Mouse (Mus musculus): ENCODE data around the gene Dmwd.
A peak's percentile ranks its signal among the peaks of the same experiment; 100 is the strongest.

Dmwd gene

DNA sequence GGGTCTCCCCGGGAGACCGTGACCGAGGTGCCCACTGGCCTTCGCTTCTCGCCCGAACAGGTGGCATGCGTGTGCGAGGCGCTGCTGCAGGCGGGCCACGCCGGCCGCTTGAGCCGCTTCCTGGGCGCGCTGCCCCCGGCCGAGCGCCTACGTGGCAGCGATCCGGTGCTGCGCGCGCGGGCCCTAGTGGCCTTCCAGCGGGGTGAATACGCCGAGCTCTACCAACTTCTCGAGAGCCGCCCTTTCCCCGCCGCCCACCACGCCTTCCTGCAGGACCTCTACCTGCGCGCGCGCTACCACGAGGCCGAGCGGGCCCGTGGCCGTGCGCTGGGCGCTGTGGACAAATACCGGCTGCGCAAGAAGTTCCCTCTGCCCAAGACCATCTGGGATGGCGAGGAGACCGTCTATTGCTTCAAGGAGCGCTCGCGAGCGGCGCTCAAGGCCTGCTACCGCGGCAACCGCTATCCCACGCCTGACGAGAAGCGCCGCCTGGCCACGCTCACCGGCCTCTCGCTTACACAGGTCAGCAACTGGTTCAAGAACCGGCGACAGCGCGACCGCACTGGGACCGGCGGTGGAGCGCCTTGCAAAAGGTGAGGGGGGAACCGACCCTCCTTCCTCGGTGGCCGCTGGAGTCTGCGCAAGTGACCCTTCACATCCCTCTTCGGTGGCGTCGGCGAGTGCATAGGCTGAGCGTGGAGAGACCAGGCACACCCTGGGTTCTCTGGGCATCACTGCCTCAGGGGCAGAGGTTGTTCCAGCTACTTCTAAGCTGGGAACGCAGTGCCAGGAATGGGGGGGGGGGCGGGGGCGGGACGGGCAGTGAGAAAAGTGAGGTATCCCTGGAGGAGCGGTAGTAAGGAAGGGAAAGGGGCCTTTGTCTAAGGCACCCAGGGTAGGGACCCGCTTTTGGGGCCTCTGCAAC, 19.1 kb downstream of the Dmwd start:
- DNase-seq (ENCODE audit: low spot score): no peak

DNA sequence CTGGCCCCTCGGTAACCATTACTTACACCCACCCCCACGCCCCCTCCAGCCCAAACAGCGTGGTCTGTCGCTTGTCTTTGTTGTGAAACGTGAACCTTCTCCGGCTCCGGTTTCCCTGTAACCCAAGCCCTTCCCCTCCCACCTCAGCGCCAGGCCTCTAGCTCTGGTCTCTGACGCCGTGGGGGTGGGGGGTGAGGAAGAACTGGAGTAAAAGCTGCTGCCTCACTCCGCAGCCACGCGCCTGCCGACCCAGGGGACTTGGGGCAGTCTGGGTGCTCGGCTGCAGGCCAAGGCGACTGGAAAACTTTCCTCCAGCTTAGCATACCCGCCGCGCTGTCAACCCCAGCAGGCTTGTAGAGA, 19.7 kb downstream of the Dmwd start:
- no peak for DNase-seq (ENCODE audit: low spot score)

DNA sequence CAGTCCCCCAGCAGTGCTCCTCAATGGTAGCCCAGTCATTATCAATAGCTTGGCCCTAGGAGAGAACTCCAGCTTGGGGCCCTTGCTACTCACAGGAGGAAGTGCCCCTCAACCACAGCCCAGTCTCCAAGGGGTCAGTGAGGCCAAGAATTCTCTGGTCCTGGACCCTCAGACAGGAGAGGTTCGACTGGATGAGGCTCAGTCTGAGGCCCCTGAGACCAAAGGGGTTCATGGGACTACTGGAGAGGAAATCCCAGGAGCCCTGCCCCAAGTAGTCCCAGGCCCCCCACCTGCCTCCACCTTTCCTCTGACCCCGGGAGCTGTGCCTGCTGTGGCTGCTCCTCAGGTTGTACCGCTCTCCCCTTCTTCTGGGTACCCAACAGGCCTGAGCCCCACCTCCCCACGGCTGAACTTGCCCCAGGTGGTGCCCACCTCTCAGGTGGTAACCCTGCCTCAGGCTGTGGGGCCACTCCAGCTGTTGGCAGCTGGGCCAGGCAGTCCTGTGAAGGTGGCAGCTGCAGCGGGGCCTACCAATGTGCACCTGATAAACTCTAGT, 20.5 kb downstream of the Dmwd start:
- no peak for DNase-seq (ENCODE audit: low spot score)

DNA sequence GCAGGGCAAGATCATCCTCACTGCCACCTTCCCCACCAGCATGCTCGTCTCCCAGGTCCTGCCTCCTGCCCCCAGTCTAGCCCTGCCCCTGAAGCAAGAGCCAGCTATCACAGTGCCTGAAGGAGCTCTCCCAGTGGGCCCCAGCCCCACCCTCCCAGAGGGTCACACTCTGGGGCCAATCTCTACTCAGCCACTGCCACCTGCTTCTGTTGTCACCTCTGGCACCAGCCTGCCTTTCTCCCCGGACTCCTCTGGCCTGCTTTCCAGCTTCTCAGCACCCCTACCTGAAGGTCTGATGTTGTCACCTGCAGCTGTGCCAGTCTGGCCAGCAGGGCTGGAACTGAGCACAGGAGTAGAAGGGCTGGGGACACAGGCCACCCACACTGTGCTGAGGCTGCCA, 21.2 kb downstream of the Dmwd start:
- no peak for DNase-seq (ENCODE audit: low spot score)

DNA sequence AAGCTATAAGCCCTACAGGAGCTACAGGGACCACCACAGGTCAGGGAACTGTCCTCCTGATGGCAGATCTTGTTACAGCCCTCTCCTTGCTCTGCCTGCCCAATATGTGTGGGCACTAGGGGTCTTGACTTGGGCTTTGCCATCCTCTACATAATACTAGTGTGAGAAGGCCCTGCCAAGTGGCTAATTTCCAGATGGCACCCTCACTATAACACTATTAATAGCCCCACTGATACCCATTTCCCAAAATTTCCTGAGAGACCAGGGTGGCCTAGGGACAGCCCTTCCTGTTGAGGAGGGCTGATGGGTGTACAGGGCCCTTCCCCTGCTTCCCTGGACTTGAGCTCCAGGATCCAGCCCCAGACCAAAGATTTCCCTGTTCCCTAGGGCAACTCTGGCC, 21.8 kb downstream of the Dmwd start:
- no peak for DNase-seq (ENCODE audit: low spot score)

DNA sequence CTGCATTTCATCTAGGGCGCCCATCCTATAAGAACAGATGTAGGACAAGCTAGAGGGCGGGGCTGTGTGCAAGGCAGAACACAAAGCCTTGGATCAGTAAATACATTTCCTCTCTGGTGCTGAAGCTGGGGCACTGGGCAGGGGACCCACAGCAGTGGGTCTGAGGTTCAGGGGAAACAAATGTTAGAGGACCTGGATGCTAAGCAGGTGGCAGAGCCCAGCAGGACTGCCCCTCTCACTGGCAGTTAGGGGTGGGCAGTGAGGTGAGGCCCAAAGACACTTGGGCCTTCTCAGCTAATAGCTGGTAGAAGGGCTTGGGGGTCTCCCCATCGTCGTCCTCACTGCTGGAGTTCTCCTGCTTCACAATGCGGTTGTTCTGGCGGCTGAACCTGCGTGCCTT, 22.8 kb downstream of the Dmwd start:
- no peak for DNase-seq (ENCODE audit: low spot score)

DNA sequence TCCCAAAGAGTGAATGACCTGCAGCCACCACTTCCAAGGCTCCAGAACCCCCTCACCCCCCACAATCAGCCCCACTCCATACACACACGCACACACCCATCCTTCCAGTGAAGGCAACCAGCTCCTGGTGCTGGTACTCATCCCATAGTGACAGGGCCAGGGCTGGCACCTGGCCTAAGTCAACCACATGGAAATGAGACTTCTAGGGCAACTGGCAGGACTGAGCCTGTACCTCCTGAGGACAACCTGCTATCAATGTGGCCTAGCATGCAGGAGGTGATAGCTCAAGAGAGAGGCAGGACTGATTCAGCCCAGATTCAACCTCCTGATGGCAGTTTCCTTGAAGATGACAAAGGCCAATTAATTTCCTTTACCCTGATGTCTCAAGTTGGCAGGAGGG, 24.3 kb downstream of the Dmwd start:
- DNase-seq (ENCODE audit: low spot score): no peak

DNA sequence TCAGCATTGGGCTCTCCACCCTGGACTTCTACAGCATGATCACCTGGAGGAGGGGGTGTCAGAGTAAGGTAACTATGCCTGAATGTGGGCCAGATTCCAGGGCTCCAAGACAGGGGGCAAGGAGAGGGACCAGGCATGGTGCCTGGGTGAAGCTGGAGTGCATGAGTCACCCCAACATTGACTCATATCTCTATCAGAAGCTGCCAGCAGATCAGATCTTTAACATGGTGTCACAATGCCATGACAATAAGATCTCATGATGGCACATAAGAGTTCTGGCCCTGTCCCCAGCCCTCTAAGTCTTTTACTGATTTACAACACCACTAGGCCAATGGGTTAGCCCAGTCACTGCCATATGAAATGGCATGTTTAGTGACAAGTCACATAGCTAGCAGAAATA, 27.7 kb downstream of the Dmwd start:
- DNase-seq (ENCODE audit: low spot score): no peak

DNA sequence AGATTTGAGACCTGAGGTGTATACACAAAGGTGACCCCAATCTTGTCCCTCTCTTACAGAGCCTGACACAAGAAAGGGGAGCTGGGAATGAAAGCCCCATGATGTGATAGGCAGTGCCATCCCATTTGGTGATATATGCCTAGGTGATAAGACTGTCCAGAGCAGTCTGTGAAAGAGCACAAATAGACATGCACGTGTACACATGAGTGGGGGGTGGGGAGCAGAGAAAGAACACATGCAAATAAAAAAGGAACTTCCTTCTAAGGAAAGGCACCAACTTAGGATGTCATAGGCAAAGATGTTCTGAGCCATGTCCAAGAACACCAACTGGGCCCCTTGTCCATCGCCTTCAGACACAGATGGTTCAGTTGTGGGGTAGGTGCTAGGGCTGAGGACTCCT, 28.5 kb downstream of the Dmwd start:
- DNase-seq (ENCODE audit: low spot score): no peak

DNA sequence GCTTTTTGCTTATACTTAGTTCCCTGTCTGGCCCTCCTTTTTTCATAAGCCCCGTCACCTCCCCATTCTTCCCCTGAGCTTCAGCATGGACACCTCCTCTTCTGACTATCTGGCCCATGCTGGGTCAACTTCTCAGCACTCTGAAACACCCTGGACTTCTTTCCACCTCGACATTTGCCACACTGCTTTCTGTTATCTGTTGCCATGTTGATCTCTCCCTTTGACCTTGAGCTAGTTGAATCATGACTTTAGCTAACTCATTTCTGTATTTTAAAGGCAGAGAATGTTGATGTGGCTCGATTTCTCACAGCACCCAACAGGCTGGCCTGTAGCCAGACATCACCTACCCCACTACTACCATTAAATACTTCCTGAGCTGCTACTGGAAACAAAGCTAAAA, 31.4 kb downstream of the Dmwd start:
- DNase-seq (ENCODE audit: low spot score): no peak

DNA sequence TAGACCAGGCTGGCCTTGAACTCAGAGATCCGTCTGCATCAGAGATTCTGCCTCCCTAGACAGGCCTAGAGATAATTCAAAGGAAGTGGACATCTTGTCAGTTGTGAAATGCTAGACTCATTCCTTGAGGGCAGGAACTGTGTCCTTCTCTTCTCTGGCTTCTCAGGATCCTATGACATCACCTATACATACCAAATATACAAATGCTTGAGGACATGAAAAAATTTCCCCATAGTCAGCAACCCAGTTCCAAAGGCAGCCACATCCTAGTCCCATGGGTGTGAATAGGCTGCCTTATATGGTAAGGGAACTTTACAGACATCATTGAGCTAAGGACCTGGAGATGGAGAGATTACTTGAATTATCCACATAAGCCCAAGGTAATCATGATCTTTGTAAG, 33.5 kb downstream of the Dmwd start:
- no peak for DNase-seq (ENCODE audit: low spot score)

DNA sequence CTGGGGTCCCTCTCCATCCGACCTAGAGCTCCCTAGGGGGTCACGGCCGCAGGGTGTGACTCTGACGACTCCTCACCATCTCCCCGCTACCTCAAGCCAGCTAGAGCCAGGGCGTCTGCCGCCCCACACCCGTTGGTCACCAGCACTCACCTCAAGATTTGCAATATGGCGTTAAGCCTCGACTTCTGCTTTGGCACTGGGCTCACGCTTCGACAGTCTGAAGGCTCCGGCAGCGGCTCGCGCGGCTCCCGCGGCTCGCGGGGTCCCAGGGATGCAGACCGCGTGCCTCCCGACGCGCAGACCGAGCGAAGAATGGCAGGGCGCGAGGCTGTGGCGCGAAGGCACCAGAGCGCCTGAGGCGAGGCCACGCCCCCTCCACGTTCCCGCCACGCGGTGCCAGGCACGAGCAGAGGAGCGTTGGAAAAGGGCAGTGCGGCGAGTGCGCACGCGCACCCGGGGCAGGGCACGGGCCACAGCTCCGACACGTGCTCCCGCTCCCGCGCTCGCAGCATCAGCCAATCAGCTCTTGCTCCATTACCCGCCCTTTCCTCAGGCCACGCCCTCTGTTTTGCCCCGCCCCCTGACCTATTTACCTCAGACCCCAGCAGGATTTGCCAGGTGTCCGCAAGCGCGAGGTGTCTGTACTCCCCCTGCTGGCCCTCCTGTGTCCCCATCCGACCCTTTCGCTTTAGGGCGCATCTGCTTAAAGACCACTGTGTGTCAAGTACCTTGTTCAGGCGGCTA, 42.2 kb downstream of the Dmwd start, which contains the start of gene Gm4969:
Gm4969 (minus strand) TSS at position 341 of the 744 bp plus-strand sequence.
- no peak for DNase-seq (ENCODE audit: low spot score)

DNA sequence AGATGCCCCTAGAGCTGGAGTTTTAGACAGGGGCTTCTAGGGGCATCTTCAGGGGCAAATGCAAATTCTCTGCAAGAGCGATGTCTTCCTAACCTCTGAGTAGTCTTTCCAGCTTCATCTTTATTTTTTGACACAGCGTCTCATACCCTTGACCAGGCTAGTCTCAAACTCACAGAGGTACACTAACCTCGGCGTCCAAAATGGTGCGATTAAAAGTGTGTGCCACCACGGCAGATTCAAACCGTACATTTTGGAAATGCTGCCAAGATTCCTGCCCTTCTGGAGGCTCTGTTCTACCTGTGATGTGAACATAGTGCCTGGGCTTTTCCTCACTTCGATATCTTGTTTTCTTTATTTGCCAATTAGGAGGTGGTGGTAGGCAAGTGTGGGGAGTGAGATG, 43.1 kb downstream of the Dmwd start:
- no peak for DNase-seq (ENCODE audit: low spot score)

DNA sequence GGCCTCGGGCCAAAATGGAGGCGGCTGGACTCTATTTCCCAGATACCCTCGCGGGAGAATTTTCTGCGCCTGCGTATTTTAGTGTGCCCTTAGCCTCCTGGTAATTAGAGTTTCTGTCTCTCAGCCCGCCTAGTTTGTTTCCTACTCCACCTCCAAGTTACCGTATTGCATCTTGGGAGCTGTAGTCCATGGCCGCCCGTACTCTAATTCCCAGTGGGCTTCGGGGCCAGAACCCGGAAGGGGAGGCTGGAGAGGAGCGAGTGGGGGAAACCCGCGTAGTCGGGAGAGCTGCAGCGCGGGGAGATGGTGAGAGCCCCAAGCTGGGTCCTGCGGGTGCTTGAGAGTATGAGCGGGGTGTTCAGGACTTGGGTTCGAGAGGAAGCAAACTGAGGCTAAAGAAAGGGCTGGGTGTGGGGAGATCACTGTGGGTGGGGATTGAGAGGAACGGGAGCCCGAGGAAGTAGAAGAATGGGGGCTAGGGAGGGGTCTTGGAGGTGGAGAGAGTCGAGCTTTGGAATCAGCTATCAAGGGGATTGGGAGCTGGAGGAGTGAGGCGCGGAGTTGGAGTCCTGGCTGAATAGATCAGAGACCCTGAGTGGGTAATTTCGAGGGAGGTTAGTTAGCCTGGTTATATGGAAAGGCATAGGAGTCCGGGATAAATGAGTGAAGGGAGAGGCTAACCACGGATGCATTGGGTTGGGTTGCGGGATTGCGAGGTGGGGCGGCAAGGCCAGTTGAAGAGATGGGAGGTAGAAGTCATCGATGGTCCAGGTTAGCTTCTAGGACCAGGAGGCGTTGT, 43.8 kb downstream of the Dmwd start, which contains the start of gene Fbxo46:
Fbxo46 (plus strand) TSS at position 229 of the 799 bp plus-strand sequence.
- peak; percentile 96 for DNase-seq (ENCODE audit: low spot score)

DNA sequence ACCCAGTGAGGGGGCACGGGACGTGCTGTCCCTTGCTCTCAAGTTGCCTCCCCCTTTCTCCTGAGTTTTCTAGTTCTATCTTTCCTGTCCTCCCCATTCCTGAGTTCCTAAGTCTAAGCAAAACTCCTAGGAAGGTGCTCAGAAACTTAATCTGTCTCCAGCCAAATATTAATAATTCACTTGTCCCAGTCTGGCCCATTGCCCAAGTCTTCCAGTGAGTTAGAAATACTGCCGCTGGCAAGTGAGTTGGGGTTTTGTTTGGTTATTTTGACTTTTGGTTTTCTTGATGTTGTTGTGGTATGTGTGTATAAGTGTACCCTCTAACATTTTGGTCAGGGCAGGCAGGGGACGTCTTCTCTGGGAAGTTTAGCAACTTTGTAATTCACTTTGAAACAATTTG, 45.7 kb downstream of the Dmwd start:
- DNase-seq (ENCODE audit: low spot score): no peak

DNA sequence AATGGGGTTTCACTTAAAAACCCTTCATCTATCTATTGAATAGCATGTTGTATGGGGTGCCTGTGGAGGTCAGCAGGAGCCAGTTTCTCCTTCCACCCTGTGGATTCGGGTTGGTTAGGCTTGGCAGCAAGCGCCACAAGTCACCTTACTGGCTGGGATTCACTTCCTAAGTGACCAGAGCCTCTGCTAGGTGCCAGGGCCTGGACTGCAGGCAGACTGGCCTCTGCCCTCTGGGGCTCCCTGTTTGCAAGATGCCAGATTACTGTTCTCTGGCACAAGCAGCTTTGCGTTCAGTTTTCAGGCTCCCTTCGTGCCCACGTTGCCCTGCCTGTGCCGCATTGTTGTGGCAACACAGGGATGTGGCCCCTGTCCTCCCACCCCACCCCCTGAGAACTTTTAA, 48.7 kb downstream of the Dmwd start:
- no peak for DNase-seq (ENCODE audit: low spot score)

DNA sequence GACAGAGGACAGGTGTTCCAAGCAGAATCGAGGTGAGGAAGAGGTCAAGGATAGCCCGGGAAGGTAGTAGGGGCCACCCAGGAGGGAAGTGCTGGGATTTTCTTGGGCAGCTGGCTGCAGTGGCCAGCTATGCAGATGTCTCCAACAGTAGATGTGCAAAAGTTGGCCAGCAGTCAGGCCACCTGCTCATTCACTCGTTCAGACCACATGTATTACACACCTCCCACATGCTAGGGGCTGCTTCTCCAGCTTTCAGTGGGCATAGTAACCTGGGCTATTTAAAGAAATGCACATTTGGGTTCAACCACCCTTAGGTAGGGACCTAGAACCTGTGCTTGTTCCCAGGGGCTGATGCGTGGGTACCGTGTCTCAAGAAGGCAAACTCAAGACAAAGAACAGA, 51.7 kb downstream of the Dmwd start:
- DNase-seq (ENCODE audit: low spot score): no peak

DNA sequence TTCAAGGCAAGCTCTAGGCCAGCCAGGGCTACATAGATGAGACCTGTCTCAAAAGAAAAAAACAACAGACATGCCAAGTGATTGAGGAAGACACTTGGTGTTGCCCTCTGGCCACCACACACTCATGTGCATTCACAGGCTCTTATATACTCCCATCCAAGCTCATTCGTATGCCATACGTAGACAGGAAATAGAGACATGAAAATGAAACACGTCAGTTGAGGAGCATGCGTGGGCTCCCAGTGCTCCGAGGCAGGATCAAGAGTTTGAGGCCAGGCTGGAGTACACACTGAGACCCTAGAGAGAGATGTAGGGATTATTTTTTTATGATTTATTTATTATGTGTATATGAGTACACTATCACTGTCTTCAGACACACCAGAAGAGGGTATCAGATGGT, 53.4 kb downstream of the Dmwd start:
- no peak for DNase-seq (ENCODE audit: low spot score)

DNA sequence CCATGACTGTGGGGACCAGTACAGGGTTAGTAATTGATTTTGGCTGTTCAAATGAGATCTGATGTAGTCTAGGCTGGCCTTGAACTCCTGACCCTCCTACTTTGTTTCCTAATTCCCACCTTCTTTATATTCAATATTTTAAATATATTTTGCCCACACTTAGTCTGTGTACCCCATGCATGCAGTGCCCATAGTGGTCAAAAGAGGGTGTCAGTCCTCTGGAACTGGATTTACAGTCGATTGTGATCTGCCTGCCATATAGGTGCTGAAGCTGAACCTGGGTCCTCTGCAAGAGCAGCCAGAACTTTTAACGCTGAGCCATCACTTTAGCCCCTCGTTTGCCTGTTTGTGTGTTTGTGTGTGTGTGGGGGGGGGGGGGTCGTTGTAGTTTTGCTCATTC, 54.6 kb downstream of the Dmwd start:
- DNase-seq (ENCODE audit: low spot score): no peak

DNA sequence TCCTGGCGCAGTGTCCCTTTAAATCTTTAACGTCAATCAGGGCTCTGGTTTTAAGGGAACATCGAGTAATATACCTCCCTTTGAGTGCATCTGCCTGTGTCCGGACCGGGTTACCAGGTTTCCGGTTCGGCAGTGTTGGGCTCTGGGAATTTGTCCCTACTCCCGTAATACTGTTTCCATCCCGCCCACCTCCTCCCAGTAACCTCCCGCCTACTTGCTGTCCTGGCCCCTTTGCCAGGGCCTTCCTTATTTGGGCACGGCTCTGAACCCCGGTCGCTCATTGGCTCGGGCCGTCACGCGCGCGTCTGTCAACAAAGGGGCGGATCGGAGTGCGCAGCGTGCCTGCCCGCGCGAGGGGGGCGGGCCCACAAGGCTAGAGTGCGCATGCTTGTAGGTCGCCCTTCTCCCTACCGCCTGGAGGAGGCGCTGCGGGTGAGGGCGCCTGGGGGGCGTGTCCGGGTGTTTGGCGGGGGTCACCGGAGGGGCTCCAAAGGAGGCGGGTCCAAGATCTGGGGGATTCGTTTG, 55.4 kb downstream of the Dmwd start:
- DNase-seq (ENCODE audit: low spot score): peak; percentile 92
